Mouse (Mus musculus) bone marrow macrophage, adult 2 months (primary cell): Measurements from ENCODE around the gene Cask.

ENCODE experiments used
- CTCF ChIP-seq: IDR thresholded peaks from 2 replicates; pipeline ENCODE4 v1.5.1; 2012; ENCODE audit warnings: low read depth, mild to moderate bottlenecking, low read length, moderate library complexity
- POLR2A ChIP-seq: IDR thresholded peaks from 2 replicates; pipeline ENCODE4 v1.6.1; 2012; ENCODE audit warnings: mild to moderate bottlenecking, low read depth, low read length, borderline replicate concordance

GRCm38 (mm10) chrX:13889976-13890375 lies 38.8 kb upstream of the Cask start:
- no peak for TF ChIP-seq POLR2A
- no peak for TF ChIP-seq CTCF
